Mouse (Mus musculus) layer of hippocampus, adult 9-10 months (tissue): ENCODE measurements around the gene Pnisr.

Experiments
- DNase-seq: peaks from one replicate; pipeline ENCODE4 v3.0.0; 2022; ENCODE audit warnings: low spot score

Pnisr gene

GRCm38 (mm10) chr4:21847481-21848286 is at the start of gene Pnisr:
Gene Pnisr (plus strand): TSS chr4:21847583.
- peak; percentile 97 for DNase-seq

GRCm38 (mm10) chr4:21801013-21801412 is 46.4 kb upstream of the Pnisr start:
- no peak for DNase-seq

GRCm38 (mm10) chr4:21801620-21802019 is 45.8 kb upstream of the Pnisr start:
- no peak for DNase-seq

- DNase-seq: no peak
Measured at GRCm38 (mm10) chr4:21807204-21807603, 40.2 kb upstream of the Pnisr start.

- DNase-seq: no peak
Measured at GRCm38 (mm10) chr4:21810608-21811007, 36.8 kb upstream of the Pnisr start.

- DNase-seq: no peak
Measured at GRCm38 (mm10) chr4:21812635-21813034, 34.7 kb upstream of the Pnisr start.

GRCm38 (mm10) chr4:21814029-21814428 is 33.4 kb upstream of the Pnisr start:
- DNase-seq: peak; percentile 40

- DNase-seq: no peak
Measured at GRCm38 (mm10) chr4:21826616-21827015, 20.8 kb upstream of the Pnisr start.

GRCm38 (mm10) chr4:21832844-21833243 is 14.5 kb upstream of the Pnisr start:
- no peak for DNase-seq

GRCm38 (mm10) chr4:21848287-21848630 is 876 bp downstream of the Pnisr start:
- DNase-seq: peak; percentile 80

GRCm38 (mm10) chr4:21857481-21857880 is 10.1 kb downstream of the Pnisr start:
- no peak for DNase-seq

GRCm38 (mm10) chr4:21865226-21865625 is 17.8 kb downstream of the Pnisr start:
- no peak for DNase-seq

- no peak for DNase-seq
Measured at GRCm38 (mm10) chr4:21878776-21879175, 31.4 kb downstream of the Pnisr start.

- peak; percentile 67 for DNase-seq
Measured at GRCm38 (mm10) chr4:21879565-21880220, 32.3 kb downstream of the Pnisr start, which contains the start of gene Coq3. Gene Coq3 (plus strand): TSS chr4:21879673.

GRCm38 (mm10) chr4:21882806-21883205 is 35.4 kb downstream of the Pnisr start:
- DNase-seq: no peak

- no peak for DNase-seq
Measured at GRCm38 (mm10) chr4:21885831-21886230, 38.4 kb downstream of the Pnisr start.
